Mouse (Mus musculus): Measurements from ENCODE around the gene Tpbpb. TPM values are rescaled to one million over a fixed set of nuclear protein-coding genes. Genes with fewer than 3 reads are reported as not detected.

Tpbpb gene
- polyA plus RNA-seq, 1 experiment: not detected

GRCm38 (mm10) chr13:60892301-60892700, 12.4 kb downstream of the Tpbpb start:
- 63% methylated on average over 1 of the region's 1 CpGs for WGBS
- no peaks in the 10 kb centered on the region for H3K4me1 ChIP-seq (ENCODE audit: control insufficient read depth, insufficient read depth, insufficient read length)
- H3K27ac ChIP-seq (ENCODE audit: insufficient read depth, low read length): no peak overlapping the region
- H3K36me3 ChIP-seq (ENCODE audit: control insufficient read depth, insufficient read depth, low read length): no peaks in the 10 kb centered on the region
- no peak overlapping the region for H3K4me3 ChIP-seq (ENCODE audit: extremely low read depth, insufficient read depth, insufficient read length)
- TF ChIP-seq POLR2A (IDR thresholded peaks at IDR 0.05; ENCODE audit: low read depth, low read length): no peak
- no peak for TF ChIP-seq CTCF (IDR thresholded peaks at IDR 0.05; ENCODE audit: extremely low read depth, insufficient read depth, insufficient read length, insufficient replicate concordance)
- H3K27me3 ChIP-seq (ENCODE audit: control insufficient read depth, insufficient read depth, low read length): no peaks in the 10 kb centered on the region
- no peak for DNase-seq (ENCODE audit: low read depth in 1 of 2, low spot score in 2 of 2)

GRCm38 (mm10) chr13:60864281-60864680, 40.4 kb downstream of the Tpbpb start, which contains the start of gene 4930486L24Rik:
4930486L24Rik (minus strand) TSS chr13:60864475.
- no peak for DNase-seq (ENCODE audit: low read depth in 1 of 2, low spot score in 2 of 2)

More at GRCm38 (mm10) chr13:60864281-60864680, 40.4 kb downstream of the Tpbpb start, which contains the start of gene 4930486L24Rik:
- no peak within 1 kb of the TSS for H3K4me3 ChIP-seq (ENCODE audit: extremely low read depth, insufficient read depth, insufficient read length)
- no peaks in the 10 kb centered on the region for H3K27me3 ChIP-seq (ENCODE audit: control insufficient read depth, insufficient read depth, low read length)
- H3K27ac ChIP-seq (ENCODE audit: insufficient read depth, low read length): no peak within 1 kb of the TSS
- H3K36me3 ChIP-seq (ENCODE audit: control insufficient read depth, insufficient read depth, low read length): no peaks in the 10 kb centered on the region
- no peaks in the 10 kb centered on the region for H3K4me1 ChIP-seq (ENCODE audit: control insufficient read depth, insufficient read depth, insufficient read length)
- 47% methylated on average over 1 of the region's 1 CpGs for WGBS
- no peak for TF ChIP-seq CTCF (IDR thresholded peaks at IDR 0.05; ENCODE audit: extremely low read depth, insufficient read depth, insufficient read length, insufficient replicate concordance)
- TF ChIP-seq POLR2A (IDR thresholded peaks at IDR 0.05; ENCODE audit: low read depth, low read length): no peak

Other genes starting within 250 kb of the Tpbpb start
- not detected in 2 replicates for gene BC051665, start 118.5 kb downstream of the Tpbpb start, polyA plus RNA-seq (2012; rRNA removed)
- gene Ctsll3, start 102.0 kb downstream of the Tpbpb start, polyA plus RNA-seq (2012; rRNA removed): not detected in 2 replicates
- gene 4930486L24Rik, start 40.4 kb downstream of the Tpbpb start, polyA plus RNA-seq (2012; rRNA removed): 0.20 and 0.68 TPM in 2 replicates
- gene Gm49392, start 8.0 kb downstream of the Tpbpb start, polyA plus RNA-seq (2012; rRNA removed): 0.25 and 0.42 TPM in 2 replicates
- gene Ctla2b, start 7.4 kb downstream of the Tpbpb start, polyA plus RNA-seq (2012; rRNA removed): 2.2 and 2.8 TPM in 2 replicates
- not detected in 2 replicates for gene Gm49393, start 30.7 kb upstream of the Tpbpb start, polyA plus RNA-seq (2012; rRNA removed)
- 1.4 and 2.3 TPM in 2 replicates for gene Gm49391, start 31.7 kb upstream of the Tpbpb start, polyA plus RNA-seq (2012; rRNA removed)
- gene Ctla2a, start 31.7 kb upstream of the Tpbpb start, polyA plus RNA-seq (2012; rRNA removed): 12.0 and 13.4 TPM in 2 replicates
- not detected in 2 replicates for gene Tpbpa, start 37.1 kb upstream of the Tpbpb start, polyA plus RNA-seq (2012; rRNA removed)
- gene Ctsj, start 101.1 kb upstream of the Tpbpb start, polyA plus RNA-seq (2012; rRNA removed): not detected in 2 replicates
- gene Ctsq, start 135.8 kb upstream of the Tpbpb start, polyA plus RNA-seq (2012; rRNA removed): not detected in 2 replicates